Mouse (Mus musculus): ENCODE data around the gene Eno2. TPM values are rescaled to one million over a fixed set of nuclear protein-coding genes. Genes with fewer than 3 reads are reported as not detected.

The Eno2 gene
- polyA plus RNA-seq, 1 experiment from 2014 or later, result 4.6 TPM

- WGBS, result 1% methylated on average over 3 of the region's 3 CpGs
- peak; percentile 14 for DNase-seq (ENCODE audit: low spot score)
- Histone ChIP-seq H3K4me3 (peak overlapping the region; percentile 90), H3K9me3 (replicated peaks) (no peaks in the 10 kb centered on the region), H3K27me3 (ENCODE audit: low read depth, poor library complexity, severe bottlenecking) (no peaks in the 10 kb centered on the region), H3K36me3 (0 out of 2 replicates have a peak, but pooled peaks cover 10% of the 10 kb centered on the region), H3K4me1 (peaks cover 54% of the 10 kb centered on the region), H3K27ac (replicated peaks) (peak overlapping the region; percentile 98)
These were observed 14.2 kb downstream of the Eno2 start for GRCm38 (mm10) chr6:124755306-124755705.

GRCm38 (mm10) chr6:124753861-124754260, 15.6 kb downstream of the Eno2 start:
- H3K27ac ChIP-seq (replicated peaks), result no peak overlapping the region
- 0 out of 2 replicates have a peak overlapping the region, but pooled peaks have one; percentile 90 for H3K4me3 ChIP-seq
- H3K9me3 ChIP-seq (replicated peaks), result no peaks in the 10 kb centered on the region
- H3K4me1 ChIP-seq, result peaks cover 47% of the 10 kb centered on the region
- peaks cover 23% of the 10 kb centered on the region for H3K36me3 ChIP-seq
- H3K27me3 ChIP-seq (ENCODE audit: low read depth, poor library complexity, severe bottlenecking), result no peaks in the 10 kb centered on the region
- WGBS, result 89% methylated on average over 2 of the region's 2 CpGs
- DNase-seq (ENCODE audit: low spot score), result no peak

GRCm38 (mm10) chr6:124750405-124750804, 19.1 kb downstream of the Eno2 start:
- no peak for DNase-seq (ENCODE audit: low spot score)
- H3K36me3 ChIP-seq, result peaks cover 47% of the 10 kb centered on the region
- no peak overlapping the region for H3K27ac ChIP-seq (replicated peaks)
- 90% methylated on average over 8 of the region's 8 CpGs for WGBS
- no peaks in the 10 kb centered on the region for H3K9me3 ChIP-seq (replicated peaks)
- H3K4me3 ChIP-seq, result no peak overlapping the region
- H3K27me3 ChIP-seq (ENCODE audit: low read depth, poor library complexity, severe bottlenecking), result 0 out of 2 replicates have a peak, but pooled peaks cover 4% of the 10 kb centered on the region
- peaks cover 41% of the 10 kb centered on the region for H3K4me1 ChIP-seq

- Histone ChIP-seq H3K9me3 (replicated peaks) (no peaks in the 10 kb centered on the region), H3K4me1 (peaks cover 40% of the 10 kb centered on the region), H3K36me3 (peaks cover 76% of the 10 kb centered on the region), H3K4me3 (peak overlapping the region; percentile 76), H3K27ac (replicated peaks) (peak overlapping the region; percentile 96), H3K27me3 (ENCODE audit: low read depth, poor library complexity, severe bottlenecking) (0 out of 2 replicates have a peak, but pooled peaks cover 4% of the 10 kb centered on the region)
- WGBS, result 87% methylated on average over 7 of the region's 7 CpGs
- DNase-seq (ENCODE audit: low spot score), result no peak
These were observed 22.5 kb downstream of the Eno2 start for GRCm38 (mm10) chr6:124746654-124747632.

DNA sequence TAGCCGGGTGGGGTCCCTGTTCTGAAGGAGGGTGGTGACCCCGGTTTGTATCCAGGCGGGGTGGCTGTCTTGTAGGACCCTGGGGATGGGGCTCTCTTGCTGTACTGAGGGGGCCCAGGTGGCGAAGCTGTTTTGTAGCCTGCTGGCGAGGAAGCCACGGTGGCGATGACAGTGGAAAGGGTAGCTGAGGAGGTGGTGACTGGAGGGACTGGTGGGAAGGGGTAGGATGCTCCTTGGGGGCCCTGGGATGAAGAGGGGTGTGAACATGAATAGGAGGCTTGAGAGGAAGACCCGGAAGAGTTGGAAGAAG, 23.2 kb downstream of the Eno2 start:
- no peak for DNase-seq (ENCODE audit: low spot score)
- WGBS, result 20% methylated on average over 8 of the region's 8 CpGs
- peak overlapping the region; percentile 76 for H3K4me3 ChIP-seq
- H3K9me3 ChIP-seq (replicated peaks), result no peaks in the 10 kb centered on the region
- H3K36me3 ChIP-seq, result peaks cover 73% of the 10 kb centered on the region
- H3K27me3 ChIP-seq (ENCODE audit: low read depth, poor library complexity, severe bottlenecking), result 0 out of 2 replicates have a peak, but pooled peaks cover 4% of the 10 kb centered on the region
- peaks cover 46% of the 10 kb centered on the region for H3K4me1 ChIP-seq
- H3K27ac ChIP-seq (replicated peaks), result peak overlapping the region; percentile 96

DNA sequence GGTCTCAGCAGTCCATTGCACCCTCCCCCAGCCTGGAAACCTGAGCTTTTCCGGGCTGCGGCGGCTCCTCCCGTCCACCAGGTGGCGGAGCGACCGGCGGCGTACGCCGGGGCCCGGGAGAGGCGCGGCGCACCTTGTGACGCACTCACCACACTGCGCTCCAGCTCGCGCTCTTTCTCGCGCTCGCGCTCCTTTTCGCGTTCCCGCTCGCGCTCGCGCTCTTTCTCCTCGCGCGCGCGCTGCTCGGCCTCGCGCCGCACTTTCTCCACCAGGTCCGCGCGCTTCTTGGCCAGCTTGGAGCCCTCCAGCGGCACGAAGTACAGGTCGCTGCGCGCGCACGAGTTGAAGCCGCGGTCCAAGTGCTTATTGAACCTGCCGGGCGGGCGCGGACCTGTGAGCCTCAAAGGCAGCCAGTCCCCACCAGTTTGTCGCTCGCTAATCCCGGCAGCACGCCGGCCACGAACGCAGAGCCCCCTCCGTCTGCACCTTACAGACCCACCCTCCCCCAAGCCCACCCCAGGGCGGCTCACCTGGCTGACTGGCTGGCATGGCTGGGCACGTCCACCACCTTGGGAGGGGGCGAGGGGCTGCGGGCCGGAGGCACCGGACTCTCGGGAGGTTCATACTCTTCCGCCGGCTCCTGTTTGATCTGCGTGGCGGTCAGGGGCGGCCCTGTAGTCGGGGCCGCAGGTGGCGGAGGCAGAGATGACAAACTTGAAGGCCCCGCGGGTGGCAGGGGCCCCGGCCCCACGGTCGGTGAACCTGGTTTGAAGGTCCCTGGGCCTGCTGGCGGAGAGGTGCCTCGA, 23.8 kb downstream of the Eno2 start:
- under 1% methylated on average over 85 of the region's 85 CpGs for WGBS
- Histone ChIP-seq H3K36me3 (peaks cover 70% of the 10 kb centered on the region), H3K4me1 (peaks cover 46% of the 10 kb centered on the region), H3K4me3 (peak overlapping the region; percentile 76), H3K9me3 (replicated peaks) (no peaks in the 10 kb centered on the region), H3K27me3 (ENCODE audit: low read depth, poor library complexity, severe bottlenecking) (0 out of 2 replicates have a peak, but pooled peaks cover 4% of the 10 kb centered on the region), H3K27ac (replicated peaks) (peak overlapping the region; percentile 96)
- DNase-seq (ENCODE audit: low spot score), result peak; percentile 91

DNA sequence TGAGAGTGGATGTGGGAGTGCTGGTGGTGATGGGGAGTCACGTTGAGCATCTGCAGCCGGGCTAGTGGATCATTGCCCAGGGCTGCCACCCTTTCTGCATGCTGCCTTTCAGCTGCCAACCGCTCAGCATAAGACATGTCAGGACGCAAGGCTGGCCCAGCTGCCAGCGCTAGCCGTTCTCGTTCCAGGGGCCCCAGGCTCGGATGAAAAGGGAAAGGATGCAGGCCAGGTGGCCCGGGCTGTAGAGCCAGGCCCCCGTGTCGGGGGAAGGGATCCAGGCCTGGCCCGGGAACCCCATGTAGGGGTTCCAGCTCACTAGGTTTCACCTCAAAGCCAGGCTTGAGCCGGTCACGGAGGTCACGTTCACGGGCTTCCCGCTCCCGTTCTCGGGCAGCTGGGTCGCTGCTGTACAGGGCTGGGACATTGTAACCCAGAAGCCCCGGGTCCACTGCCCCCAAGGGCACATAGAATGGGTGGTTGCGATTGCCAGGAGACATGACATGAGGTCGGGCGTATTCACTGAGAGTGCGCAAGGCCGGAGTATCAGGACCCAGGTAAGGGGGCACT, 24.6 kb downstream of the Eno2 start:
- 70% methylated on average over 26 of the region's 26 CpGs for WGBS
- peak overlapping the region; percentile 96 for H3K27ac ChIP-seq (replicated peaks)

DNA sequence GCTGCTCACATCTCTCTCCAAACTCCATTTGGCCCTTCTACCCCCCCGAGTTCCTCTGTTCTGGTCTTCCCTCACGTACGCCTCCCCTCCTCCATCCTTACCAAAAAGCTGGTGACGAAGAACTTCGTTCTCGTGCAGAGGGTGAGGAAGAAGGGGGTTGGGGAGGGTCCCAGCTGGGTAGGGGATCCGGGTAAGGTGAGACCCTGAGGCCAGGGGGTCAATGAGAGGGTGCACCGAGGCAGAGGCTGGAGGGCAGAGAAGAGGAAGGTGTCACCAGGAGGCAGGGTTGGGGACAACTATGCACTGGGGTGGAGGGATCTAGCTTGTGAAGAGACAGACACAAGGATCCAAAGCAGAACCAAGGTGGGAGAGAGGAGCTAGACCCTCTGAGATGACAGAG, 25.8 kb downstream of the Eno2 start:
- H3K4me1 ChIP-seq, result peaks cover 66% of the 10 kb centered on the region
- H3K27ac ChIP-seq (replicated peaks), result no peak overlapping the region
- H3K4me3 ChIP-seq, result no peak overlapping the region
- WGBS, result 89% methylated on average over 8 of the region's 8 CpGs
- H3K27me3 ChIP-seq (ENCODE audit: low read depth, poor library complexity, severe bottlenecking), result 0 out of 2 replicates have a peak, but pooled peaks cover 4% of the 10 kb centered on the region
- no peaks in the 10 kb centered on the region for H3K9me3 ChIP-seq (replicated peaks)
- H3K36me3 ChIP-seq, result peaks cover 62% of the 10 kb centered on the region
- no peak for DNase-seq (ENCODE audit: low spot score)

More for the DNA sequence above, 24.6 kb downstream of the Eno2 start:
- H3K27me3 ChIP-seq (ENCODE audit: low read depth, poor library complexity, severe bottlenecking), result 0 out of 2 replicates have a peak, but pooled peaks cover 4% of the 10 kb centered on the region
- H3K9me3 ChIP-seq (replicated peaks), result no peaks in the 10 kb centered on the region
- peaks cover 65% of the 10 kb centered on the region for H3K36me3 ChIP-seq
- DNase-seq (ENCODE audit: low spot score), result no peak
- H3K4me3 ChIP-seq, result peak overlapping the region; percentile 76
- H3K4me1 ChIP-seq, result peaks cover 54% of the 10 kb centered on the region

- Histone ChIP-seq H3K9me3 (replicated peaks) (no peaks in the 10 kb centered on the region), H3K27me3 (ENCODE audit: low read depth, poor library complexity, severe bottlenecking) (0 out of 2 replicates have a peak, but pooled peaks cover 4% of the 10 kb centered on the region), H3K4me3 (no peak overlapping the region), H3K36me3 (peaks cover 57% of the 10 kb centered on the region), H3K27ac (replicated peaks) (no peak overlapping the region), H3K4me1 (peaks cover 72% of the 10 kb centered on the region)
- WGBS, result 91% methylated on average over 15 of the region's 15 CpGs
- DNase-seq (ENCODE audit: low spot score), result no peak
These were observed 26.5 kb downstream of the Eno2 start for GRCm38 (mm10) chr6:124742839-124743514.

DNA sequence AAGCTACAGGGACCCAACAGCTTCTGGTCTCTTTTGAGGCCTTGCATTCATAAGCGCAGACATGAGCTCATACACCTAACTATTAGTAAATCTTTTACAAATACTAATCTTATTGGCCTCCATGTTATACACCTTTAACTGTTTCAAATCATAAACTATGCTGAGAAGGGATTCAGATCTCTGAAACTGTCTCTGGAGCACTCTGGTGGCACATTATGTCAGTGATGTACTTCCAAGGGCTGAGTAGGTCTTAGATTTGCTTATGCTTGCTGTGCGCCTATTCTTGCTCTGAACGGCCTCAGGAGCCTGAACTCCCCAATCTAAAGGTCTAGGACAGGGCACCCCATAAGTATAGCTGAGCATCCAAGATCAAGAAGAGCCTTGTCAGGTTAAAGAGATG, 27.6 kb downstream of the Eno2 start:
- Histone ChIP-seq H3K4me1 (peaks cover 70% of the 10 kb centered on the region), H3K27ac (replicated peaks) (peak overlapping the region; percentile 95), H3K36me3 (peaks cover 45% of the 10 kb centered on the region), H3K27me3 (ENCODE audit: low read depth, poor library complexity, severe bottlenecking) (no peaks in the 10 kb centered on the region), H3K4me3 (peak overlapping the region; percentile 76), H3K9me3 (replicated peaks) (no peaks in the 10 kb centered on the region)
- 68% methylated on average over 3 of the region's 3 CpGs for WGBS
- DNase-seq (ENCODE audit: low spot score), result no peak

DNA sequence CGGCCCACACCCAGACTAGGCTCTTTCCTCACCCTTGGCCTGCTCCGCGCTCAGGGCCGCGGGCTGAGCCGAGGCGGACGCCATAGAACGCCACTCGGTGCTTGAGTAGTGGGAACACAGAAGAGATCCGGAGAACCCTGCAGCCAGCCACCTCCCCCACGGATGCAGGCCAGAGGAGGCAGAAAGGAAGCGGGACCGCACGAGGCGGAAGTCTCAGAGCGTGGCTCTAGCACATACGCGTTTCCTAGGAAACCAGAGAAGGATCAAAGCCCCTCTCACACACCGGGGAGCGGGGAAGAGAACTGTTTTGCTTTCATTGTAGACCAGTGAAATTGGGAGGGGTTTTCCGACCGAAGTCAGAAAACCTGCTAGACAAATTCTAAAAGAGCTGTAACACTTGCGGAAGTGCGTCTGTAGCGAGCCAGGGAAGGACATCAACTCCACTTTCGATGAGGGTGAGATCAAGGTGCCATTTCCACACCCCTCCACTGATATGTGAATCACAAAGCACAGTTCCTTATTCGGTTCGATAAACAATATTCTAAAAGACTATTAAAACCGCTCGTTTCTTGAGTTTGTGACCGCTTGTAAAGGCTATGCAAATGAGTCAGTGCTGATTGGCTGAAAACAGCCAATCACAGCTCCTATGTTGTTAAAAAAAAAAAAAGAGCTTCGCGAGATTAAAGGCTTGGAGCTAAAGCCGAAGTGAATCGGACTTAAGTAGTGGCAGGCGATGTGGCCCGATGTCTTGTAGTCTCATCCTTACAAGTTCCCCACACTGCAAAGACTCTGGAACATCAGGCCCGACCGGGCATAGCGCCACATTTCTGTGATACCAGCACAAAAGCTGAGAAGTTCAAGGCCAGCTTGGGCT, 28.3 kb downstream of the Eno2 start, which contains the start of gene Grcc10:
Grcc10 (minus strand) TSS at position 487 of the 874 bp plus-strand sequence.
- peaks cover 62% of the 10 kb centered on the region for H3K4me1 ChIP-seq
- DNase-seq (ENCODE audit: low spot score), result peak; percentile 96

More for the DNA sequence above, 28.3 kb downstream of the Eno2 start, which contains the start of gene Grcc10:
- H3K36me3 ChIP-seq, result peaks cover 41% of the 10 kb centered on the region
- H3K27me3 ChIP-seq (ENCODE audit: low read depth, poor library complexity, severe bottlenecking), result no peaks in the 10 kb centered on the region
- no peaks in the 10 kb centered on the region for H3K9me3 ChIP-seq (replicated peaks)
- H3K27ac ChIP-seq (replicated peaks), result peak within 1 kb of the TSS; percentile 95
- under 1% methylated on average over 41 of the region's 41 CpGs for WGBS
- H3K4me3 ChIP-seq, result peak within 1 kb of the TSS; percentile 76
